Mouse (Mus musculus) forebrain, embryonic 12.5 days (tissue): ENCODE measurements around the gene Gm5901. TPM values are rescaled to one million over a fixed set of nuclear protein-coding genes. Genes with fewer than 3 reads are reported as not detected.
A peak's percentile ranks its signal among the peaks of the same experiment; 100 is the strongest.
"Not testable (repeated sequence)": the region's sequence is repeated elsewhere in the genome, so short reads cannot be mapped to it uniquely, and the experiment has no call there.

Experiments
- ATAC-seq: fragments of 200-750 bp; cut with Nextera tagmentation; 2 replicates; pipeline ENCODE4 v1.8.0; 2017; ENCODE audit warnings: moderate TSS enrichment; ENCODE audit not compliant: low FRiP score
- H3K27ac ChIP-seq: fragments of 300-500 bp; sonication (generic); 2 replicates; pipeline ENCODE4 v1.5.1; 2016; ENCODE audit warnings: mild to moderate bottlenecking
- H3K27me3 ChIP-seq: fragments of 300-500 bp; sonication (generic); 2 replicates; pipeline ENCODE4 v1.6.1; 2016; ENCODE audit warnings: mild to moderate bottlenecking
- H3K36me3 ChIP-seq: fragments of 300-500 bp; sonication (generic); replicated peaks from 2 replicates; pipeline ENCODE4 v1.6.1; 2016; ENCODE audit warnings: mild to moderate bottlenecking
- H3K4me1 ChIP-seq: fragments of 300-500 bp; sonication (generic); 2 replicates; pipeline ENCODE4 v1.6.1; 2016
- H3K4me2 ChIP-seq: fragments of 300-500 bp; sonication (generic); 2 replicates; pipeline ENCODE4 v1.6.1; 2016; ENCODE audit warnings: mild to moderate bottlenecking, moderate library complexity
- H3K4me3 ChIP-seq: fragments of 300-500 bp; sonication (generic); replicated peaks from 2 replicates; pipeline ENCODE4 v1.5.1; 2016; ENCODE audit warnings: mild to moderate bottlenecking
- H3K9ac ChIP-seq: fragments of 300-500 bp; sonication (generic); 2 replicates; pipeline ENCODE4 v1.6.1; 2016; ENCODE audit warnings: mild to moderate bottlenecking
- H3K9me3 ChIP-seq: fragments of 300-500 bp; sonication (generic); 2 replicates; pipeline ENCODE4 v1.6.1; 2016
- WGBS: fragments of 180-500 bp; shearing (Covaris S2); methylation state at CpG from one replicate; pipeline ENCODE4 v1.1.7; 2016; 5-methylcytosine and 5-hydroxymethylcytosine counted together
- polyA plus RNA-seq: library from polyadenylated mRNA; unstranded; fragments of >200 nt; fragmentation: Nextera tagmentation; extraction: Ambion mirVana; gene quantifications from 2 replicates; pipeline ENCODE4 v1.2.1, GENCODE M21; 2016

Gene Gm5901
- polyA plus RNA-seq: not detected in 2 replicates

DNA sequence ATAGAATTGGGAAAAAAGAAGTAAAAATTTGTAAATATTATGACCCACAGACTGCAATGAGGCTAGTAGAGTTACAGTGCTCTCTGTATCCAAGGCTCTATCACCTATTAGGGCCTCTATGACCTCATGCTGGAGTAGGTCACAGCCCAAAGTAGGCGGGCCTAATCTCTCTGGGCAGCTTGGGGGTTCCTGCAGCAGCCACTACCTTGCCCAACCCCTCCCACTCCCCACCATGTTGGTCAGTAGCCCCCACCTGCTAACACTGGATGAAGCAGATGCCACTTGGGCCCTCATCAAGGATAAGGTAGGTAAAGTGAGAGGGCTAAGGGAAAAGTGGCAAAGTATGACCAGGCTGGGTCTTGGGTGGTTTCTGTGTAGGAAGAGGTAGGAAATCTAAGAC is at the start of gene Gm5901:
Gene Gm5901, plus strand, starts transcription at position 173 of the 400 bp plus-strand sequence.
- WGBS: 88% methylated on average over 1 of the region's 1 CpGs
- no peaks in the 10 kb centered on the region for H3K27me3 ChIP-seq
- no peak for ATAC-seq
- H3K9ac ChIP-seq: no peak within 1 kb of the TSS
- no peak within 1 kb of the TSS for H3K4me3 ChIP-seq
- H3K4me2 ChIP-seq: no peak within 1 kb of the TSS
- H3K9me3 ChIP-seq: no peaks in the 10 kb centered on the region
- H3K4me1 ChIP-seq: no peaks in the 10 kb centered on the region
- no peak within 1 kb of the TSS for H3K27ac ChIP-seq
- peaks cover 60% of the 10 kb centered on the region for H3K36me3 ChIP-seq

DNA sequence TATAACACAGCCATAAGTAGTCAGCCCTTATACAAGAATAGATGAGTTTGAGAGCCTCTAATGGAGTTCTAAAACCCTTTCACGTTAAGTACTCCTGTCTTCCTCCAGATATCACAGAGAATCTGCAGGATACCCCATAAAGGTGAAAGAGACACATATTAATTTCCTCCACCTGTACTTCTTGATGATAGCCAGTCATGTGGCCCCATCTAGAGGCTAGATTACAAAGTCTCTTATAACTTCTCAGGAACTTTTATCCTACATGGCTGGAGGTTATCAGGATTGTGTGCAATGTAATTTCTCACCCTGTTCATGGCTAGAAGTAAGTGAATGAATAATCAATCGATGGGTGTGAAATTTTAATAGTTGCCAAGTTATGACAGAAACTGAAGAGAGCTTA is 49.5 kb upstream of the Gm5901 start:
- no peak overlapping the region for H3K27ac ChIP-seq
- ATAC-seq: no peak
- no peaks in the 10 kb centered on the region for H3K36me3 ChIP-seq
- no peak overlapping the region for H3K9ac ChIP-seq
- 83% methylated on average over 2 of the region's 2 CpGs for WGBS
- no peaks in the 10 kb centered on the region for H3K9me3 ChIP-seq
- H3K4me2 ChIP-seq: no peak overlapping the region
- H3K4me3 ChIP-seq: no peak overlapping the region
- no peaks in the 10 kb centered on the region for H3K4me1 ChIP-seq
- no peaks in the 10 kb centered on the region for H3K27me3 ChIP-seq

DNA sequence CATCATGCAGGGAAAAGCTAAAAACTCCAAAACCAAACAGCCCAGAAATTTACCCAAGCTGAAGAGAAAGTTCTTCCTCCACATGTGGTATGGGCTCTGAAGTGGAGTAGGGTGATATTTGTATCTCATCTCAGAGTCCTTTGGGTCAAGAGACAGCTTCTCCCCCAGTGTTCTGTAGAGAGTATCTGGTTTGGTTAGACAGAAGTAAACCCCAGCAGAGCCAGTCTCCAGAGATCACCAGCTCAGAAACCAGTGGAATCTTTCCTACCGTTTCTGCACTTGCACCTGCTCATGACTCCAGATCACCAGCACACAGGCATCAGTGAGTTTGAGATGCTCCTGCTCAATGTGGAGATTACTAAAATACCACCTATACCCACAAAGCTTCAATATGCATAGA is 40.8 kb upstream of the Gm5901 start, which contains the start of gene Olfr690:
Gene Olfr690, minus strand, starts transcription at position 101 of the 400 bp plus-strand sequence.
- H3K4me1 ChIP-seq: no peaks in the 10 kb centered on the region
- no peak within 1 kb of the TSS for H3K4me2 ChIP-seq
- no peaks in the 10 kb centered on the region for H3K36me3 ChIP-seq
- H3K9ac ChIP-seq: no peak within 1 kb of the TSS
- no peaks in the 10 kb centered on the region for H3K9me3 ChIP-seq
- WGBS: 83% methylated on average over 1 of the region's 1 CpGs
- ATAC-seq: no peak
- no peak within 1 kb of the TSS for H3K27ac ChIP-seq
- H3K4me3 ChIP-seq: no peak within 1 kb of the TSS
- H3K27me3 ChIP-seq: no peaks in the 10 kb centered on the region

DNA sequence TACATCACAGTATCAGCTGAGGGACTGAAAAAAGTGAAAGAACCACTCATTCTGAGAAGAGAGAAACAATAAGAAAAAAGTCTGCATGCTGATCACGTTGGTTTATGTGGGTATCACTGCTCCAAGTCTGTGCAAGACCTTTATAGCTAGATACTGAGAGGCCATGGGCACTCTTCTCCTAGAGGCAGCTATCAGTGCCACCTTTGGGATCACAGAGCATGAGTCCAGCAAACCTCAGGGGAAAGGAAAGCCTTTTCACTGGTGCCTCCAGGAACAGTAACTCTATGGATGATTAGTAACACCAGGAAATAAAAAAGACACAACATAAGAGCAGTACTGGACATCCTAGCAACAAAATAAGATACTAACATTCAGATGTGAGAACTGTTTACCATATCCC is 32.7 kb upstream of the Gm5901 start, which contains the start of gene Olfr691:
Gene Olfr691, minus strand, starts transcription at position 101 of the 400 bp plus-strand sequence.
- H3K4me1 ChIP-seq: no peaks in the 10 kb centered on the region
- no peaks in the 10 kb centered on the region for H3K9me3 ChIP-seq
- no peak within 1 kb of the TSS for H3K4me3 ChIP-seq
- 47% methylated on average over 1 of the region's 1 CpGs for WGBS
- H3K4me2 ChIP-seq: no peak within 1 kb of the TSS
- no peak for ATAC-seq
- no peak within 1 kb of the TSS for H3K9ac ChIP-seq
- H3K36me3 ChIP-seq: no peaks in the 10 kb centered on the region
- no peak within 1 kb of the TSS for H3K27ac ChIP-seq
- no peaks in the 10 kb centered on the region for H3K27me3 ChIP-seq

DNA sequence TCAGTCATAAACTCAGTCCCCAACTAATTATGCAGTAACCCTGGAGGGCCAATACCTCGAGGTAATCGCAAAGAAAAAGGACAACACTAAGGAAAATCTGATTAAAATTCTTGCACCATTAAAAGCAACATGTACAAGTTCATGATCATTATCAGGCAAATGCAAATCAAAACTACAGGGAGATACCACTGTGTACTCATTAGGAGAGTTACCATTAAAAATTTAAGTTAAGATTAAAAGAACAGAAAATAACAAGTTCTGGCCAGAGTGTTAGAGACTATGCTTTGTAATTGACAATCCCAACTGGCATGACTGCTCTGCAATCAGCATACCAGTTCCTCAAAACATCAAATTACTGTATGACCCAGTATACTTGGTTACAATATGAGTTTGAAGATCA is 32.1 kb upstream of the Gm5901 start:
- Histone ChIP-seq H3K9ac (no peak overlapping the region), H3K36me3 (no peaks in the 10 kb centered on the region), H3K27ac (no peak overlapping the region), H3K27me3 (no peaks in the 10 kb centered on the region), H3K9me3 (no peaks in the 10 kb centered on the region), H3K4me2 (no peak overlapping the region), H3K4me3 (no peak overlapping the region), H3K4me1 (no peaks in the 10 kb centered on the region)
- 68% methylated on average over 2 of the region's 2 CpGs for WGBS
- ATAC-seq: no peak

DNA sequence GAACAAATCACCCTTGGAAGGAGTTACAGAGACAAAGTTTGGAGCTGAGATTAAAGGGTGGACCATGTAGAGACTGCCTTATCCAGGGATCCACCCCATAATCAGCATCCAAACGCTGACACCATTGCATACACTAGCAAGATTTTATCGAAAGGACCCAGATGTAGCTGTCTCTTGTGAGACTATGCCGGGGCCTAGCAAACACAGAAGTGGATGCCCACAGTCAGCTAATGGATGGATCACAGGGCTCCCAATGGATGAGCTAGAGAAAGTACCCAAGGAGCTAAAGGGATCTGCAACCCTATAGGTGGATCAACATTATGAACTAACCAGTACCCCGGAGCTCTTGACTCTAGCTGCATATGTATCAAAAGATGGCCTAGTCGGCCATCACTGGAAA is 18.8 kb upstream of the Gm5901 start:
- not testable (repeated sequence) for H3K27ac ChIP-seq, H3K36me3 ChIP-seq, H3K9me3 ChIP-seq, ATAC-seq, H3K4me1 ChIP-seq, H3K9ac ChIP-seq, H3K27me3 ChIP-seq, H3K4me3 ChIP-seq, H3K4me2 ChIP-seq
- WGBS: no CpG with 5 or more reads among the region's 5 CpGs

DNA sequence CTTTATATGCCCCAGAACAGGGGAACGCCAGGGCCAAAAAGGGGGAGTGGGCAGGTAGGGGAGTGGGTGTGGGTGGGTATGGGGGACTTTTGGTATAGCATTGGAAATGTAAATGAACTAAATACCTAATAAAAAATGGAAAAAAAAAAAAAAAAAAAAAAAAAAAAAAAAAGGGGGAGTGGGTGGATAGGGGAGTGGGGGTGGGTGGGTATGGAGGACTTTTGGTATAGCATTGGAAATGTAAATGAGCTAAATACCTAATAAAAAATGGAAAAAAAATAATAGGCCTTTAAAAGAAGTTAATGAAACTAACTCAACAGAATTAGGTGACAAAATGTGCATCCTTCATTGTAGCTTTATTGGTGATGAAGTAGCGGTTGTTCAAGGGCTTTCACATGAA is 18.4 kb upstream of the Gm5901 start:
- 98% methylated on average over 1 of the region's 2 CpGs for WGBS
- H3K4me2 ChIP-seq, H3K36me3 ChIP-seq, H3K4me3 ChIP-seq, H3K4me1 ChIP-seq, H3K9ac ChIP-seq, H3K27ac ChIP-seq, H3K9me3 ChIP-seq, H3K27me3 ChIP-seq: not testable (repeated sequence)
- ATAC-seq: peak; percentile 70; the same call in 1 of the 2 replicates

DNA sequence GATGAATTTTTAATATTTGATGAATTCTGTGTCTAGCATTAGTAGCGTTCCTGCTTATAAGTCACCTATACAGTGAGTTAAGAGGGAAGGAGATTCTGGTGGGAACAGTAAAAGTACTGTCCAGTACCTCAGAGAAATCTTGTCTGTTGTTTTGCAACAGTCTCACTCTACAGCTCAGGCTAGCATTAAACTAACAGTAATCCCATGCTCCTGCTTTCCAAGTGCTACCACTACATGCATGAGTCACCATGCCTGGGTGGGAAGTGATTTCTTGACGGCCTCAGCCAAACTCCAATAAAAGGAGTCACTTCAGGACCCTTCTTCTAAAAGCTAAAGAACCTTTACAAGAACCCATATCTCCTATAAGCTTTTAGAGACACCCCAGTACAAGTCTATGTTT is 13.1 kb upstream of the Gm5901 start:
- Histone ChIP-seq H3K4me2 (no peak overlapping the region), H3K27ac (no peak overlapping the region), H3K4me3 (no peak overlapping the region), H3K36me3 (no peaks in the 10 kb centered on the region), H3K27me3 (no peaks in the 10 kb centered on the region), H3K9ac (no peak overlapping the region), H3K4me1 (no peaks in the 10 kb centered on the region), H3K9me3 (no peaks in the 10 kb centered on the region)
- no peak for ATAC-seq
- WGBS: 85% methylated on average over 2 of the region's 2 CpGs

DNA sequence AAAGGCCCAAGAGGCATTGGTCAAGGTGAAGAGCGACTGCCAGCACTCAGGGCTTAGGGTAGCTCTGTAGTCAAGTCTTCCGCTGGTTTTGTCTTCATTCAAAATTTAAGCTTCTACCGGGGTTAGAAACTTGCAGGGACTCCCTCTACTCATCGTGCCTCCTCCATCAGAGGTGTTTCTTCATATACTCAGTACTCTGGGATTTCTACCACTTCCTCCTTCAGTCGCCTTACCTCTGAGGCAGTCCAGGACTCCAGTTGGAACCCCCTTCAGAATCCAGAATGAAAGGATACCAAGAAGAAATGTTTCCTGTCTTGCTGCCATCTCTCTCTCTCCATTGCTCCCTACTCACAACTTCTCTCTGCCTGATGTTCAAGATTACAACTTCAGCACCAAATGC is 7.6 kb upstream of the Gm5901 start:
- Histone ChIP-seq H3K4me2 (no peak overlapping the region), H3K27me3 (no peaks in the 10 kb centered on the region), H3K4me3 (no peak overlapping the region), H3K9ac (no peak overlapping the region), H3K9me3 (no peaks in the 10 kb centered on the region), H3K27ac (no peak overlapping the region), H3K4me1 (no peaks in the 10 kb centered on the region), H3K36me3 (0 out of 2 replicates have a peak, but pooled peaks cover 7% of the 10 kb centered on the region)
- no peak for ATAC-seq
- WGBS: 87% methylated on average over 5 of the region's 5 CpGs

DNA sequence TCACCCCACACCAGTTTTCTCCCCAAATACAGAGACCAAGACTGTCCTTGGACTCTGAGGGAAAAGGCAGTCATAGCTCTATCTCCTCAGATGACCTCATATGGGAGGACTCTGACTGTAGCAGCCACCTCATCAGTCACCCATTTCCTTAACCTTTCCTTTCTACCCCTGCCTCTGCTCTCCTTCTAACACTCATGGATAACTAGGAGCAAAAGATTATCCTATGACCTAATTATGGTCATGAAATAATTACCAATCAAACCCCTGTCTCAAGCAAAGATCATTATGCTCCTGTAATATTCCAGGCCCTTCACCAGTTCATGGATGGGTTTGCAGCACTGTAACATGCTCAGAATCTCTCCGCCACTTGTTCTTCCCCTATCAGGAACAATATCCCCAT is 6.9 kb upstream of the Gm5901 start, which contains the start of gene Olfr692:
Gene Olfr692, plus strand, starts transcription at position 301 of the 400 bp plus-strand sequence.
- H3K9me3 ChIP-seq: no peaks in the 10 kb centered on the region
- H3K27ac ChIP-seq: no peak within 1 kb of the TSS
- no peak within 1 kb of the TSS for H3K9ac ChIP-seq
- H3K36me3 ChIP-seq: peaks cover 12% of the 10 kb centered on the region; the same call in 1 of the 2 replicates
- no peak within 1 kb of the TSS for H3K4me3 ChIP-seq
- WGBS: 100% methylated on average over 1 of the region's 1 CpGs
- no peaks in the 10 kb centered on the region for H3K4me1 ChIP-seq
- no peak for ATAC-seq
- no peaks in the 10 kb centered on the region for H3K27me3 ChIP-seq
- H3K4me2 ChIP-seq: no peak within 1 kb of the TSS

DNA sequence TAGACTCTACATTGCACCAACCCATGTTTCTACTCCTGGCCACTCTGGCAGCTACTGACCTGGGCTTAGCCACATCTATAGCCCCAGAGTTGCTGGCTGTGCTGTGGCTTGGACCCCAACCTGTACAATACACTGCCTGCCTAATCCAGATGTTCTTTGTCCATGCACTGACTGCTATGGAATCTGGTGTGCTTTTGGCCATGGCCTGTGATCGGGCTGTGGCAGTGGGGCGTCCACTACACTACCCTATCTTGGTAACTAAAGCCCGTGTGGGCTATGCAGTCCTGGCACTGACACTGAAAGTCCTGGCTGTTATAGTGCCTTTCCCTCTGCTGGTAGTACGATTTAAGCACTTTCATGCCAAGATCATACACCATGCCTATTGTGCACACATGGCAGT is 6.3 kb upstream of the Gm5901 start:
- ATAC-seq: no peak
- no peak overlapping the region for H3K27ac ChIP-seq
- H3K4me2 ChIP-seq: no peak overlapping the region
- H3K9ac ChIP-seq: no peak overlapping the region
- H3K4me3 ChIP-seq: no peak overlapping the region
- H3K27me3 ChIP-seq: no peaks in the 10 kb centered on the region
- H3K36me3 ChIP-seq: peaks cover 14% of the 10 kb centered on the region; the same call in 1 of the 2 replicates
- H3K9me3 ChIP-seq: no peaks in the 10 kb centered on the region
- 96% methylated on average over 4 of the region's 4 CpGs for WGBS
- no peaks in the 10 kb centered on the region for H3K4me1 ChIP-seq

DNA sequence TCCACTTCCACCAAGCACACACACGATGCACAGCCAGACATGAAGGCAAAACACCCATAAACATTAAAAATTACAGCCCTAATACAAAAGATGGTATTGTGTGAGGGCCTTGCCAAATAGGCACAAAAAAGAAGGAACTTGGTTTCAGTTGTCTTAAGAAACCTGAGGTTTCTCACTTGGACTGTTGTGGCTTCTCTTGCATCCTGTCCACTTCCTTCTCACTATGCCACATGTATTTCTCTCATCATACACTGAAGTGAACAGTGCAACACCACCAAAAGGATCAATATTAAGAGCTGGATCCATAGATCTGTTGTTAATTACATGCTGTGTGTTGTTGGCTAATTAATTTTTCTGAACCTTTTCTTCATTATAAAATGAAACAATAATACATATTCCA is 1.9 kb upstream of the Gm5901 start:
- H3K27me3 ChIP-seq: no peaks in the 10 kb centered on the region
- WGBS: 75% methylated on average over 1 of the region's 1 CpGs
- H3K36me3 ChIP-seq: peaks cover 41% of the 10 kb centered on the region
- no peak for ATAC-seq
- no peaks in the 10 kb centered on the region for H3K4me1 ChIP-seq
- no peak overlapping the region for H3K27ac ChIP-seq
- no peak overlapping the region for H3K4me2 ChIP-seq
- no peaks in the 10 kb centered on the region for H3K9me3 ChIP-seq
- H3K4me3 ChIP-seq: no peak overlapping the region
- no peak overlapping the region for H3K9ac ChIP-seq

DNA sequence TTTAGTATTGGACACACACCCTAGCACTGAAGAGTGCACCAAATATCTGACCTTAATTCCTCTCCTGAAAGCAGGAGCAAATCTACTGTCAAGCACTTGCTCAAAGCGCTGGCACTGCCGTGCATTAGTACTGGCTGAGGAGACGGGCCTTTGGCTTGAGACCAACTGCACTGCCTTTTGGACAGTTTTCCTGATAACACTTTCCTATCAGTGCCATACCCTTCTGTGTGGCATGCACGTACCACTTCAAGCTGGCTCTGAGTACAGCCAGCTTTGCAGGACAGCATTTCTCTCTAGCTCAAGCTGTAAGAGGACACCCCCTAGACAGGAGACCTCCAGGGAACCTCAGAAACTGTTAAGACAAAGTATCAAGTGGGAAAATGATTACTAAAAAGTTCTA is 1.3 kb upstream of the Gm5901 start:
- no peak for ATAC-seq
- Histone ChIP-seq H3K4me1 (no peaks in the 10 kb centered on the region), H3K36me3 (peaks cover 47% of the 10 kb centered on the region)

More for the DNA sequence above, 1.3 kb upstream of the Gm5901 start:
- no peak overlapping the region for H3K27ac ChIP-seq
- no peaks in the 10 kb centered on the region for H3K27me3 ChIP-seq
- no peaks in the 10 kb centered on the region for H3K9me3 ChIP-seq
- no peak overlapping the region for H3K4me2 ChIP-seq
- no peak overlapping the region for H3K9ac ChIP-seq
- WGBS: 89% methylated on average over 4 of the region's 4 CpGs
- no peak overlapping the region for H3K4me3 ChIP-seq
